Mouse (Mus musculus) cerebellum, adult 2 months (tissue): ENCODE data around the gene Tyro3.

Experiments used
- CTCF ChIP-seq: fragments of 200-500 bp; IDR thresholded peaks from 2 replicates; pipeline ENCODE4 v1.5.1; 2011; ENCODE audit warnings: low read depth, mild to moderate bottlenecking, control low read depth, low read length, moderate library complexity, borderline replicate concordance; ENCODE audit not compliant: insufficient read depth
- POLR2A ChIP-seq: fragments of 200-500 bp; IDR thresholded peaks from 2 replicates; pipeline ENCODE4 v1.6.1; 2011; ENCODE audit warnings: low read length, control low read depth, borderline replicate concordance; ENCODE audit not compliant: insufficient read depth

DNA sequence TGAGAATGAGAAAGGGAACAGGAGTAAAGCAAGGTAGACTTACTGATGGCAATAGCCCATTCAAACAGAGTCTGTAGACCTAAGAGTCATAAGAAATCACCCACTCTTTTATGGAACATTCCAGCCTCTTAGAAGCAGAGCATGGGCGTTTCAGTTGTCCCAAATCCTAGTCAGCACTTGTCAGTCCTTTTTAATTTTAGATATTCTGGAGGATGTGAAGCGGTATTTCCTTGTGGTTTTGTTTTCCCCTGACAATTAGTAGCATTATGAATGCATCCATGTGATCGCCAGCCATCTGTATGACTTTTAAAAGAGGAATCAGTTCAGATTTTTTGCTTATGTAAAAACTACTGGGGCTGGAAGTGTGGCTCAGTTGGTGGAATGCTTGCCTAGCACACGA is 67.0 kb downstream of the Tyro3 start:
- TF ChIP-seq POLR2A (no peak), CTCF (no peak)
